Mouse (Mus musculus) liver, postnatal 0 days (tissue): ENCODE data around the gene Adora2a. TPM values are rescaled to one million over a fixed set of nuclear protein-coding genes. Genes with fewer than 3 reads are reported as not detected.
"Not testable (repeated sequence)": the region's sequence is repeated elsewhere in the genome, so short reads cannot be mapped to it uniquely, and the experiment has no call there.

Experiments
- ATAC-seq: fragments of 200-750 bp; cut with Nextera tagmentation; 2 replicates; pipeline ENCODE4 v1.8.0; 2017; ENCODE audit warnings: mild to moderate bottlenecking, moderate library complexity
- DNase-seq: peaks from one replicate; pipeline ENCODE4 v3.0.0-alpha.2; 2016
- H3K27ac ChIP-seq: fragments of 300-500 bp; sonication (generic); 2 replicates; pipeline ENCODE4 v1.5.1; 2014; ENCODE audit warnings: antibody characterized with exemption, moderate library complexity, mild to moderate bottlenecking, low read depth
- H3K27me3 ChIP-seq: fragments of 300-500 bp; sonication (generic); 2 replicates; pipeline ENCODE4 v1.6.1; 2014; ENCODE audit warnings: low read length, control low read depth, mixed read lengths; ENCODE audit not compliant: insufficient read depth
- H3K36me3 ChIP-seq: fragments of 300-500 bp; sonication (generic); replicated peaks from 2 replicates; pipeline ENCODE4 v1.6.1; 2014; ENCODE audit warnings: mild to moderate bottlenecking, control low read depth, low read length, moderate library complexity, mixed read lengths; ENCODE audit not compliant: insufficient read depth
- H3K4me1 ChIP-seq: fragments of 300-500 bp; sonication (generic); 2 replicates; pipeline ENCODE4 v1.6.1; 2014; ENCODE audit warnings: antibody characterized with exemption, mild to moderate bottlenecking, control low read depth; ENCODE audit not compliant: insufficient read depth
- H3K4me2 ChIP-seq: fragments of 300-500 bp; sonication (generic); 2 replicates; pipeline ENCODE4 v1.6.1; 2014; ENCODE audit warnings: low read depth, mild to moderate bottlenecking, low read length, moderate library complexity, mixed read lengths
- H3K4me3 ChIP-seq: fragments of 300-500 bp; sonication (generic); 2 replicates; pipeline ENCODE4 v1.5.1; 2014; ENCODE audit warnings: low read depth, low read length
- H3K9ac ChIP-seq: fragments of 300-500 bp; sonication (generic); replicated peaks from 2 replicates; pipeline ENCODE4 v1.6.1; 2014; ENCODE audit warnings: mild to moderate bottlenecking, moderate library complexity
- H3K9me3 ChIP-seq: fragments of 300-500 bp; sonication (generic); 2 replicates; pipeline ENCODE4 v1.6.1; 2016; ENCODE audit warnings: mild to moderate bottlenecking, control low read depth, low read length, mixed read lengths
- CTCF ChIP-seq: sonication (generic); IDR thresholded peaks from 2 replicates; pipeline ENCODE4 v1.5.1; 2016; ENCODE audit warnings: antibody characterized with exemption, low read depth
- EP300 ChIP-seq: IDR thresholded peaks from 2 replicates; pipeline ENCODE4 v1.6.1; 2016; ENCODE audit warnings: antibody characterized with exemption, low read depth, mild to moderate bottlenecking
- WGBS: fragments of 180-500 bp; shearing (Covaris S2); extraction: QIAGEN DNeasy Blood & Tissue Kit; methylation state at CpG from one replicate; pipeline ENCODE4 v1.1.7; 2014; ENCODE audit not compliant: insufficient replicate concordance; 5-methylcytosine and 5-hydroxymethylcytosine counted together
- polyA plus RNA-seq: library from polyadenylated mRNA; unstranded; fragments of >200 nt; fragmentation: Nextera tagmentation; extraction: Ambion mirVana; gene quantifications from 2 replicates; pipeline ENCODE4 v1.2.1, GENCODE M21; 2015

Adora2a gene
- polyA plus RNA-seq, 1 experiment from 2014 or later: 1.9 TPM

GRCm38 (mm10) chr10:75289392-75289791 lies 27.3 kb upstream of the Adora2a start:
- Histone ChIP-seq H3K36me3 (peaks cover 9% of the 10 kb centered on the region; the same call in 1 of the 2 replicates), H3K9ac (no peak overlapping the region), H3K27me3 (no peaks in the 10 kb centered on the region), H3K9me3 (no peaks in the 10 kb centered on the region), H3K4me1 (no peaks in the 10 kb centered on the region), H3K4me2 (no peak overlapping the region), H3K27ac (no peak overlapping the region), H3K4me3 (no peak overlapping the region)
- DNase-seq (no peak), ATAC-seq (no peak)
- TF ChIP-seq CTCF: no peak
- TF ChIP-seq EP300: no peak
- 44% methylated on average over 4 of the region's 4 CpGs for WGBS

DNA sequence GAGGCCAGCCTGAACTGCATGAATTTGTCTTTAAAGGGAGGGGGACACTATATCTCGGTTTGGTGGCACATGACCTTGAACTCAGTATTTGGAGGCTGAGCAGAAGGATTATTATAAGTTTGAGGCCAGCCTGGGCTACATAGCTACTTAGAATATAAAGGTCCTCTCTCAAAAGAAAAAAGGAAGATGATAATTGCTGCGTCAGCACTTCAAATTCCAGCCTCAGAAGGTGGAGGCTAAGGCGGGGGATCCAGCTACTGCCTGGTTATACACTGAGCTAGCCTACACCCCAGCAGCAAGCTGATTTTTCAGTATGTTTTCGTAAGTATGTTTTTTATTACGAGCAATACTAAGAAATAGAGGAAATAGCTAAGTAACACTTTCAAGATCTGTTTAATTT lies 26.0 kb upstream of the Adora2a start:
- H3K9ac ChIP-seq: no peak overlapping the region
- no peak for ATAC-seq
- WGBS: 80% methylated on average over 5 of the region's 5 CpGs
- H3K4me3 ChIP-seq: no peak overlapping the region
- peaks cover 9% of the 10 kb centered on the region; the same call in 1 of the 2 replicates for H3K36me3 ChIP-seq
- DNase-seq: no peak
- no peak overlapping the region for H3K27ac ChIP-seq
- H3K4me2 ChIP-seq: no peak overlapping the region
- no peaks in the 10 kb centered on the region for H3K27me3 ChIP-seq
- H3K9me3 ChIP-seq: no peaks in the 10 kb centered on the region
- 0 out of 2 replicates have a peak, but pooled peaks cover 2% of the 10 kb centered on the region for H3K4me1 ChIP-seq
- TF ChIP-seq CTCF (no peak), EP300 (no peak)

DNA sequence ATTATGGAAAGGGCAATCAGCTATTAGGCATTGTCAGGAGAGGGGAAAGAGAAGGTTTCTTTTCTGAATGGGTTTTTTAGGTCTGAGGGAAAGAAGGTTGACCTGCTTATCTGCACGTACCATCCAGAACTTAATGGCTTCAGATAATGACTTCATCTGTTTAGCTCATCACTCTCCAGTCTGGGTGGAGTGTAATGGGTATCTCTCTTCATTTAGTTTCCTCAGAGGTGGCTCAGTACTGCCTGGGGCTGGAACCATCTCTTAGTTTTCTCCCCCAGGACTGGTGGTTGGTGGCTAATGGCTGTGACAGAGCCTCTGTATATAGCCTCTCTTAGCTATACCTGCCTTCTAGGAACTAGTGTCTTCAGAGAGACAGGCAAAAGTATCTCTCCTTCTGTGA lies 25.3 kb upstream of the Adora2a start:
- DNase-seq (no peak), ATAC-seq (no peak)
- Histone ChIP-seq H3K36me3 (peaks cover 9% of the 10 kb centered on the region; the same call in 1 of the 2 replicates), H3K4me1 (0 out of 2 replicates have a peak, but pooled peaks cover 2% of the 10 kb centered on the region), H3K4me3 (no peak overlapping the region), H3K9me3 (no peaks in the 10 kb centered on the region), H3K4me2 (no peak overlapping the region), H3K27ac (no peak overlapping the region), H3K9ac (no peak overlapping the region), H3K27me3 (no peaks in the 10 kb centered on the region)
- no peak for TF ChIP-seq EP300
- no peak for TF ChIP-seq CTCF
- WGBS: 63% methylated on average over 1 of the region's 1 CpGs

GRCm38 (mm10) chr10:75292206-75292605 lies 24.5 kb upstream of the Adora2a start:
- H3K27me3 ChIP-seq, H3K4me2 ChIP-seq, ATAC-seq, DNase-seq, H3K4me1 ChIP-seq, H3K9me3 ChIP-seq, H3K4me3 ChIP-seq, H3K36me3 ChIP-seq, H3K9ac ChIP-seq, H3K27ac ChIP-seq: not testable (repeated sequence)
- WGBS: 84% methylated on average over 8 of the region's 8 CpGs

DNA sequence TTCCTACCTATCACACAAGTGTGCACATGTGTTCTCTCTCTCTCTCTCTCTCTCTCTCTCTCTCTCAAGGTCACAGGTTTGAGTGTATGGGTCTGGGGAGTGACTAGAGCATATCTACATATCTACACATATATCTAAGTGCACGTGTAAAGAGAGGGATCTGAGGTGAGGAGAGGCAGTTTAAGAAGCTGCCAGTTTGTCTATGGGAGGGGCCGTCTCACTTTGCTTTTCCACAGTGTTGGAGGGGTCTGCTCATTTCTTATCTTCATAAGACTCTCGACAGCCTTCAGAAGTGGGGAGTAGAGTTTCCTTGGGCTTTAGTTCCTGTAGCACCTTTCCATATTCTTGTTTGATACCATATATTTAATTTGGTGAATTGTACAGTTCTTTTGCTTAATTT lies 23.4 kb upstream of the Adora2a start:
- no peak overlapping the region for H3K9ac ChIP-seq
- no peak for TF ChIP-seq CTCF
- TF ChIP-seq EP300: no peak
- 0 out of 2 replicates have a peak, but pooled peaks cover 2% of the 10 kb centered on the region for H3K4me1 ChIP-seq
- H3K4me3 ChIP-seq: no peak overlapping the region
- ATAC-seq (no peak), DNase-seq (no peak)
- H3K9me3 ChIP-seq: no peaks in the 10 kb centered on the region
- no peak overlapping the region for H3K4me2 ChIP-seq
- no peak overlapping the region for H3K27ac ChIP-seq
- no peaks in the 10 kb centered on the region for H3K27me3 ChIP-seq
- 44% methylated on average over 3 of the region's 3 CpGs for WGBS
- H3K36me3 ChIP-seq: peaks cover 9% of the 10 kb centered on the region; the same call in 1 of the 2 replicates

DNA sequence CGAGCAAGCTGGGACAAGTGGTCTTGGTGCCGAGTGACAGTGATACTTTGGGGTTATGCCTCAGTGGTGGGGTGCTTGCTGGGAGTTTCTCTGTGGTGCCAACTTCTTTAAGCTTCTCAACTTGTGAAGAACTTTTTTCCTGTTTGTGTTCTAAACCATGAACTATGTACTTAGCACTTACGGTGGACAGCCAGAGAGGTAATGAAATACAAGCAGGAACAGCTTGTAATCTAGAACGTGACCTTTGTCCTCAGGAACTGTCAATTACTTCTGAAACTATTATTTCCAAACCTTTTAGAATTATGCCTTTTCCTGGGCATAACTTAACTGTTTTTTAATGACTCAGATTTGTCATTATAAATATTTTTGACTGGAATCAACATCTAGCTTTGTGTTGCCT lies 22.3 kb upstream of the Adora2a start:
- 71% methylated on average over 4 of the region's 4 CpGs for WGBS
- Histone ChIP-seq H3K27ac (0 out of 2 replicates have a peak overlapping the region, but pooled peaks have one; percentile 11), H3K27me3 (no peaks in the 10 kb centered on the region), H3K4me1 (peaks cover 3% of the 10 kb centered on the region), H3K4me2 (no peak overlapping the region), H3K4me3 (no peak overlapping the region), H3K36me3 (peaks cover 5% of the 10 kb centered on the region; the same call in 1 of the 2 replicates), H3K9me3 (no peaks in the 10 kb centered on the region), H3K9ac (no peak overlapping the region)
- ATAC-seq (no peak), DNase-seq (no peak)
- TF ChIP-seq EP300 (no peak), CTCF (no peak)

DNA sequence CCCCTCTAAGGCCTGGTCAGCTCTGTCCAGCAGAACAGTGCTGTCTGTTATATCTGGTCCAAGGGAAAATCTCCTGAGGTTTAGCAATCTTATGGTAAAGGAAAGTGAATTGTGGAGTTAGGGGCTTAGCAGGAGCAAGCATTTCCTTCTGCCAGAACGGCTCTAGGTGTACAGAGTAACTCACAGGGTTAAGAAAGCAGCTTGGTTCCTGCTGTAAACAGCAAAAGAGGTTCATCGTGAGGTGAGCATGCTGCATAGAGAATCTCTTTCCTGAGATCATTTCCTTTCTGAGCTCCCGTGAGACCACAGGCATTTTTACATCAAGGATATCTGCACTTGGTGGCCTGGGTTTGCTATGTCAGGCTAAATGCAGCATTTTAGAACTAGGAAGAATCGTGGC lies 21.8 kb upstream of the Adora2a start:
- Histone ChIP-seq H3K4me1 (peaks cover 9% of the 10 kb centered on the region), H3K27ac (0 out of 2 replicates have a peak overlapping the region, but pooled peaks have one; percentile 11), H3K4me3 (no peak overlapping the region), H3K9me3 (no peaks in the 10 kb centered on the region), H3K27me3 (no peaks in the 10 kb centered on the region), H3K4me2 (no peak overlapping the region), H3K9ac (no peak overlapping the region), H3K36me3 (peaks cover 5% of the 10 kb centered on the region; the same call in 1 of the 2 replicates)
- no peak for DNase-seq
- TF ChIP-seq EP300 (no peak), CTCF (no peak)
- whole genome bisulfite sequencing: 53% methylated on average over 4 of the region's 4 CpGs
- no peak for ATAC-seq
